Mouse (Mus musculus): ENCODE results near the gene Galnt9.

Gene Galnt9
- long read RNA-seq, experiment 1: 0 reads
- long read RNA-seq, experiment 2: 0 reads

DNA sequence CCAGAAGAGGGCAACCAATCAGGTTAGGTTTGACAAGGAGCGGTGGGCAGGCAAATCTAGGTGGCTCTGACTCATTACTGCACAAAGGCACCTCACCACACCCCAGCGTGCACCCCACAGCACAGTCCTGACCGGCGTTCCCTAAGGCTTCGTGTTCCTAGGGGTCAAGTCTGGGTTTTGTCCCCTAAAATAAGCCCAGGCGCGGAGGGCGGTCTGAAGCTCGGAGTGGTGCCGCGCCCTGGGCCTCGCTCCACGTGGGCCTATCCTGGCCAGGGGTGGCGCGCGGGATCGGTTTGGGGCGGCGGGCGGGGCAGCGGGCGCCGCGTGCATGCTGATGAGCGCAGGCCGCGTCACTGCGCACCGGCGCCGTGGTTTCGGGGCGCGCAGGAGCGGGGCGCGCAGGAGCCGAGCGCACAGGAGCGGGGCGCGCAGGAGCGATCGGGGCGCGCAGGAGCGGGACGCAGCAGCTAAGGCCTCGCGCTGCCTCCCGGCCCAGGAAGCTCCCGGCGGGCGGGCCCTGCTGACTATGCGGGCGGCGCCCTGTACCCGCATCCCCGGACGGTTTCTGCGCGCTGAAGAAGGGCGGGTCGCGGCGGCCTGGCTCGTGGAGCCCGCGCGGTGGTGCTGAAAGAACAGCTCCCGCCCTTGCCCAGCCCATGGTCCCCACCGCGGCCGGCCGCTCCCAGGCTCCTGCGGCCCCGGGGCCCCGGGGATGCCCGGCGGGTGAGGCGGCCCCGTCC lies at the start of gene Galnt9:
Gene Galnt9, plus strand, starts transcription at position 405 of the 740 bp plus-strand sequence.
- intact Hi-C loops (cut with DNase I): no loop called here

DNA sequence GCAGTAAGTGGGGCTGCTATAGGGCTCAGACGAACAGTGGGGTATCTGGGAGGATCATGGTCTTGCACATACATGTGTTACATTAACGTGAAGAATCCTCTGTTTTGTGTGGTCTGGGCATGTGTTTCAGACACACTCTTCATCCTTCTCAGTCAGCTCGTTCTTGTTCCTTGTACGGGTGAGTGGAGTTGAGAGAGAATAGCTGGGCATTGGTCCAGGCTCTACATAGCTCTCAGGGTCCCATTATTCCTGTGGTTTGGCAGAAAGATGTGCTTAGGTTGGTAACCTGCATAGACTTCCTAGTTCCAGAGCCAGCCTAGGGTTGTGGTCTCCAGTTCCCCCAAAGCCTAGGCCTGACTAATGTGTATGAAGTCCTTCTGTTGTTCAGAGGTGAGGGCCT lies 49.8 kb upstream of the Galnt9 start:
- intact Hi-C loops (cut with DNase I): loop anchor here (2.0 kb wide), 1 partner anchor 142 kb away; no protein-coding TSS in a partner anchor

DNA sequence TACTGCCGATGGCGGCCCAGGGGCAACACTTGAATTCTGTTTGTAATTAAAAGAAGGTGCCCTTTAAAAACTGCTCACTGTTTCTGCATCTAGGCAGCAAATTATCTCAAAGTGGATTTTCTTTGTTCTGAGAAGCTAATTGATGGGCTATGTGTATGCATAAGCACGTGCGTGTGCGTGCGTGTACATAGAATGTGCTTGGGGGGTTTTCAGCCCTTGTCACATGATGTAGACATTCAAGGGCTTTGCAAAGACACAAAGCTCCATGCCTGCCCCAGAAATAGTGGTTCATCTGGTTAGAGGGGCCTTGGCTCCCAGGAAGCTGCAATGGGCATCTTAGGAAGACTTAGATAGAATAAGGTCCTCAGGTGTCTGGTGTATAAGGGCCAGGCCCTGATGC lies 49.1 kb upstream of the Galnt9 start:
- intact Hi-C loops (cut with DNase I): loop anchor here (2.0 kb wide), 1 partner anchor 142 kb away; no protein-coding TSS in a partner anchor

DNA sequence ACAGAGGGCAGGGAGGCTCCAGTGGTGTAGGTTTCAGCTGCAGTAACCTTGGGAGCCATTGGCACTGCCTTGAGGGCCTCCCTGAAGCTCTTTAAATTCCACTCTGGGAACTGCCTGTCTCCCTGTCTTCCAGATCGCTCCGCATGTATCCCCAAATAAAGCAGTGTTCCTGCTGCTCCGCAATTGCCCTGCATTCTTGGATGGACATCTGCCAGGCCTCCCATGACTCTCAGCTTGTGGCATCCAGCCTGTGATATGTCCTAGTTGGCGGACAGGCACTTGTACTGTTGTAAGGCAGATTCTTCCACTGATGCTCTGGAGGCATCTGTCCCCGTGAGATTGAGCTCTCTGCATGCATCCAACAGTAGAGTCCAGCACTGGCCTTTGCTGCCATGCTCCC lies 46.6 kb upstream of the Galnt9 start:
- intact Hi-C loops (cut with DNase I): no loop called here

DNA sequence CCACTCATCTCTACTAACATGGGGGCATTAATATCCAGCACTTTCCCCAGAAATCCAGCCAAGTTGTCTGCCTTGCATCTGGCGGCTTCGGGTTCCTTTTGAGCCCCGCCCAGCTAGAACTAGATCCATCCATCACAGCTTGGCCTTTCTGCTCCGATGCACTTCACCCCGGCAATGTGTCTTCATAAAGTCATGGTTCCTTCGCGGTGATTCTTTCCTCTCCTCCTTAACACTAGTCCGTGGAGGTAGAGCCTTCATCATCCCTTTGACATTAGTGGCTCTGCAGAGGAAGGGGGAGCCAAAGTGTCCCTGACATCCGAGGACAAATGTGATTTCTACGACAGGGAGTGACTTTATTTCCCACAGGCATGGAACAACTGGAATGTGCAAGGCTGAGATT lies 46.1 kb upstream of the Galnt9 start:
- intact Hi-C loops (cut with DNase I): no loop called here

DNA sequence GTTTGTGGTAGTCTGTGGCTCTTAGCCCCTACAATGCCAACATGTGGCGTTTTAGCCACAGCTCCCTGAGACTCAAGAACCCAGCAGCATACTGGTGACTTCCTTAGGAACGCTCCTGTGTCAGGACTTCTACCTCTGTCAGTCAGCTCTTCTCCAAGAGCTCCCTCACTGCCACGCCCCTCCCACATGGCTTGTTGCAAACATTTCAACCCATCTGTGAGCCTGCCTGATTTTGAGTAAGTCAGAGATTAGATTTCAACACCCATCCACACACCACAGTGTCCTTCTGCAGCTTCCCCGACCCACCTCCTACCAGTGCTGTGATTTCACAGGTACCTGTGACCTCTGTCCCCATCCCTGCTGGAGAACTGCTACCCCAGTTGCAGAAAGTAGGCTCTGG lies 43.9 kb upstream of the Galnt9 start:
- intact Hi-C loops (cut with DNase I): no loop called here

DNA sequence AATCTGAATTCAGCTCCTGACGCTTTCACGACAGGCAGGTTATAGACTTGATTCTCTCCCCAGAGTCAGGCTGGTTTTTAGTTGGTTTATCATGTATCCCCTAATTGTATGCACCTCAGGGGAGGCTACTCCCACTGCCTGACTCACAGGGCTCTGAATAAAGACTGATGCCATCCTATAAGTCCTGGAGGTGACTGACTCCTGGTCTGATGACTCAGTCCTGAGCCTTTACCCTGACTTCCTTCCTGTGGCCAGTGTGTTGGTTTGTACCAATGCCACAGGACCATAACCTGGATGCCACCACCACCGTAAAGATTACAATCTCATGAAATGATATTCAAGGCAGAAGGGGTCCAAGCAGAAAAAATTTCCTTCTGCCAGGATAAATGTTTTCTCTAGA lies 40.8 kb upstream of the Galnt9 start:
- intact Hi-C loops (cut with DNase I): no loop called here

DNA sequence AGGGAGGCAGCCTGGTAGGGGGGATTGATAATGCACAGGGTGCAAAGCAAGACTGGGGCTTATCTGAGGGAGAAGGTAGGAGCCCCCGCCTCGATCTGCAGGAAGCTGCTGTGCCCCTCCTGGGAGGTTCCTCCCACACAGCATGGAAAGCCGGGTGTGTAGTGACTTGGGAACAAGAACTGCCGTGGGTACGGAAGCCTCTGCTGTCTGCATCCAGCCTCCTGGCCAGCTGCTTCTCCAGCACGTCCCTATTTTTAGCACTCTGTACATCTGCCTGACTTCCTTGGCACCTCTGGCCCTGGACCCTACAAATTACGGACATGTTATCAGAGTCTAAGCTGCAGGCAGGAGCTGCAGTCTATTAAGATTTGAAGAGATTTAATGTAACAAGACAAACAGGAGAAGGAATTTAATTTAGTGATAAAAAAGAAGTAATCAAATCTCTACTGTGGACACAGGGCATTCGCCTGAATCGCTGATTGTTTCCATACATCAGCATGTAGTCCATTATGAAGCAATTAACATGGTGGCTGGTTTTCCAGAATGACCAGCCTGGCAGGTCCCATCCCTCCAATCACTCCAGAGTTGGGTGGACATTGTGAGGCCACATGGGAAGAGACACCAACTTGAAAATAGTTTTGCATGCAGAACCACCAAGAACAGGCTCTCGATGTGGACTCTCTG lies 38.4 kb upstream of the Galnt9 start:
- intact Hi-C loops (cut with DNase I): no loop called here

DNA sequence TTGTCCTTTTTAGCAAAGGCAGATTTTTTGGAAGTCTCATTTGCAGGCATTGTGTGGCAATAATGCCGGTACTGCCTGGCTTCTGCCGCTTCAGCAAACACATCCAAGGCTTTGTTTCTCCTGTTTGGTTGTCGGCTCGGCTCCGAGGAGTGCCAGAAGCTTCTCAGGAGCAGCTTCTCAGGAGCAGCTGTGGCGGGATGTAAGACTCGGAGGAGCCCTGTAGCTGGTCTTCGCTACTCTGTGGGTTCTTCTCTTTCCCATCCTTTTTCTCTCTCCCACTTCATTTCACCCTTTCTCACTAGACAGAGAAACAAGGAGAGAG lies 37.9 kb upstream of the Galnt9 start:
- intact Hi-C loops (cut with DNase I): no loop called here

DNA sequence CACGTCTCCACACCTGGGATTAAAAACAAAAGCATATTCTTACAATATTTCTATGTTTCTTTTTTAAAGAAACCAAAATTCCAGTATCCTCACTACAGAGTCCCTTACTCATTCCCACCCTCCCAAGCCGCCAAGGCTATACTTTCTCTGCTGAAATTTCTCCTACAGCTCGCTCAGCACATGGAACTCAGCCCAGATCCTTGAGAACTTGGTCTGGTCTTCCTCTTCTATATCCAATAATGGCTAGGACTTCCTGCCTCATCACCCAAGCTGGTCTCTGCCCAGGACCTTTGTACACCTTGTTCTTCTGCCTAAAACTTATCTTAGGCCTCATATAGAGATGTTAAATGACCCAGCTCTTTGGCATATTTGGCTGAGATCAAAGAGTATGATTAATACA lies 37.3 kb upstream of the Galnt9 start:
- intact Hi-C loops (cut with DNase I): no loop called here

DNA sequence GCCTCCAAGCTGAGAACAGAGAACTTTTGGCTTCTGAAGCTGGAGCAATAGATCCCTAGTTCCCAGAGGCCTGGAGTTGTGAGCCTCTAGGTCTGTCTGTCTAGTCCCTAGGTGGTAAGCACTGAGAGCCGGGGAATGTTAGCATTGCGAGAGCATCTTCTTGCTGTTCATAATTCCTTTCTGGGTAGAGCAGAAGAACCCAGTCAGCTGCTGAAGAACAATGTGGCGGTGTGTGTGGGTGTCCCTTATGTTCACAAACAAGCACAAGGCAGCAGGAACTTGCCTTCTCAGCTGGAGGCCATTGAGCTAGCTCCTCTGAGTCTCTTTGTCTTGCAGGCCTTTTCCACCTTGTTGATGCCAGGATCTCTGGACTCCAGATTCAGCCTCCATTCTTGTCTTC lies 36.2 kb upstream of the Galnt9 start:
- intact Hi-C loops (cut with DNase I): no loop called here

DNA sequence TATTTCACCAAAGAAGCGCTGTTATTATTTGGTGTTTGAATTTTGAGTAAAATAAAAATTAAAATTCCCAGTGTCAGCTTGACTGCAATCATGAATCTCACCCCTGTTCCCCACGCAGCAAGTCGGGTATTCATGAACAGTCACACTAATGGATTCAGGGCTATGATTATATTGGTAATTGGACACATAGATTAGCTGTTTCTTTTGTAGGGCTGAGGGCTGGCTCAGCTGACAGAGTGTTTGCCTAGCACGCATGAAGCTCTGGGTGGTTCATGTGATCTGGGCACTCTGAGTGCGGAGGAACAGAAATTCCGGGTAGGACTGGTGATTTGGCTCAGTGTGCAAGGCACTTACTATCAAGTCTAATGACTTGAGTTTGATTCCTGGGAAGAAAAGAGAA lies 33.8 kb upstream of the Galnt9 start:
- intact Hi-C loops (cut with DNase I): no loop called here

DNA sequence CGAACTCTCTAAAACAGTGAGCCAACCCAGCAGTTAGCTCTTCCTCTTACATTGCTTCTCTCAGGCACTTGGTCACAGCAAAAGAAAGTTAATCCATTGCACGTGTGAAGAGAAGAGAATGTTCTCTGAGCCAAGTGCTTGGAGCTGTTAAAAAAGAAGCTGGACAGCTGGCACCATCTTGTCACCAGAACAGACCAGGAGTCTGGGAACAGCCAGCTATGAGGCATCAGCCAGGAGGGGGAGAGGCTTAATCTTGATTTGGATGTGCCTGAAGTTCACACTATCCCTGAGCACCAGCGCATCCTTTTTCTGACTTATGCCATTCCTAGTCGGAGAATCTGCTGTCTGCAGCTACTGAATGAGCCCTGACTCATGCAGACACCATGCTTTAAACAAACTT lies 30.4 kb upstream of the Galnt9 start:
- intact Hi-C loops (cut with DNase I): no loop called here

DNA sequence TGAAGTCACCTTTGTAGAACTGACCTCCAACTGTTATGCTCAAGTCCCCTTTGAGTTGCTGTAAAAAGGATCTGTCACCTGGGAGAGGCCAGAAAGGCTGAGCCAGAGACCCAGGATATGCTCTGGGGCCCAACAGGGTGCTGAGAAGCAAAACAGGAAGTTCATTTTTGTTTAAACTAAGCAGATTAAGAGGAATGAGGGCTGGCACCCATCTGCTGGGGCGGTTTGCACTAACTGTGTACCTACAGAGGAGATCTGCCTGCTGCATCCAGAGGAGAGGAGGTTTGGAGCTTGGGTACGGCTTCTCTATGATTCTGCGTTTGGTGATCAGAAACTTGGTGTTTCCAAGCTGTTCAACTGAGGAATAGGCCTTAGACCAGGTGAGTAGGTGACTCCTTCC lies 29.5 kb upstream of the Galnt9 start:
- intact Hi-C loops (cut with DNase I): no loop called here

DNA sequence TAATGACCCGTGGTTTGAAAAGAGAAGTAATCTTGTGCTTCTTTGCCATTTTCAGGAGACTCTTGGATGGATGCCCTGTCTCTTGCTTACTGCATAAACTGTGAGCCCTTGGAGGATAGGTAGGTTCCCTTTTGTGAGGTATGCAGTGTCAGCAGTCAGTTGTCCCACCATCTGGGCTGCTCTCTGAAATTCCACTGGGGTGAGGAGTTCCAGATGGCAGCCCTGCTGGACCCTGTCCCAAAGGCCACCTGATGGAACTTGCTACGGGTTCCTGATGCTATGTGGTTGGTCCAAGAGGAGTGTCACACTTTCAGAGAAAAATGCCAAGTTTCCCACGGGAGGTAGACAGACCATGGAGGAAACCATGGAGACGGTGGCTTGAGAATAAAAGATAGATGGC lies 27.8 kb upstream of the Galnt9 start:
- intact Hi-C loops (cut with DNase I): no loop called here

DNA sequence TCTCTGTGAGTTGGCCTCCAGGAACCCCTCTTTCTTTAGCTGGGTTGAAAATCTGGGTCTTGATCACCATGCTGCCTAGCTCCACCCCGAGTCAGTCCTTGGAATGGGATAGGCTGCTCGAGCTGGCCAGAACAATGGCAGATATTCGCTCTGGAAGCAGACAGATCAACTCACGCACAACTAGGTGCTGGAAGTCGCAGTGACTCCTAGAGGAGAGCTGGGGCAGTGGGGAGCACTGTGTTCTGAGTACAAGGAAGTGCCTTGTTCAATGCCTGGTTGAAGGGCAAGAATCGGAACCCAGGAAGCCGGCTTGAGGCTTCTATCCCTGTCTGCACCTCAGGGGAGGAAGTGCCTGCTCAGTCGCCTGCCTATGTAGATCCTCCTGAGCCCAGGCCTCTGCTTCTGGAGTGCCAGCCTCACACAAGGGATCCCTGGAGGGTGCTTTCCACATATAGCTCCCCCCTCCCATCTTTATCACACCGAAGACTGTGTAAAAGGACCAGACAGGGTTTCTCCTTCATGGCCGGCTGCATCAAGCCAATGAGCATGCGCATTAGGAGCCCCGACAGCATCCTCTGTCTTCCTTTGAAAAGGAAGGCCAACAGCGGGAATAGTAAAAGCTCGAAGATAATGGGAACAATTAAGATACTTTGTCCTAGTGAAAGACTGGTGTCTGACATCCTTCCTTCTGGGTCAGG lies 25.9 kb upstream of the Galnt9 start:
- intact Hi-C loops (cut with DNase I): no loop called here

DNA sequence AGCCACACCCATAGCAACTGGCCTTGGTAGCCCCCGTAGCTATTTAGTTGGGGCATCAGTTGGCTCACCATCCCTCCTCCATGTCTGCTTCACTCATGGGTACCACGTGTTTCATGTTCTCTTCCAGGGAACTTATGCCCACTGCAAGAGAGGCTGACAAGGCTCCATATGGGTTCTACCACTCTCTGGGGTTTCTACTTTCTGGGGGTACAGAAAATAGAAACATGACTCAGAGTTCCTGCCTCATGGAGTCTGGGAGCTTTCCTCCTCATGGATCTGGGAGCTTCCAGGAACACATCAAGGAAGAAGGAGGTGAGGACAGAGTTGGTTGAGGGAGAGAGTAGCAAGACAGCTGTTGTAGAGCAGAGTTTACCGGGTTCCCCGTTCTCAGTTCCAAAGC lies 23.2 kb upstream of the Galnt9 start:
- intact Hi-C loops (cut with DNase I): no loop called here

DNA sequence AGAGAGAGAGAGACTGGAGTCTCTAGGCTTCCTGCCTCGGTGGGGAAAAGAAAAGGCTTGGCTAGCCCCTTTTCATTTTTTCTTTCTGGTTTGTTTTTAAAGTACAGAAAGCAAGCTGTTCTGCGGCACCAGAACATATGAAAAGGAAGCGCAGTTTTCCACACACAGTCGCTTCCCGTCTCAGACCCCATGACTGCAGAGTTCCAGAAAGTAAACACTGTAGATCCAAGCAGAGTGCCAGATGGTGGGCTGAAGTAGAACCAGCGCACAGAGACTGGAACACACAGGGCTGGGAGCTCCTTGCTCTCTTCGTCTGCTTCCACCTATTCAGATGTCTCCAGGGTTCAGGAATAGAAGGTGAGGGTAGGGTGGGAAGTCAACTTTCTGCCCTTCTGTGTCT lies 22.3 kb upstream of the Galnt9 start:
- intact Hi-C loops (cut with DNase I): no loop called here

DNA sequence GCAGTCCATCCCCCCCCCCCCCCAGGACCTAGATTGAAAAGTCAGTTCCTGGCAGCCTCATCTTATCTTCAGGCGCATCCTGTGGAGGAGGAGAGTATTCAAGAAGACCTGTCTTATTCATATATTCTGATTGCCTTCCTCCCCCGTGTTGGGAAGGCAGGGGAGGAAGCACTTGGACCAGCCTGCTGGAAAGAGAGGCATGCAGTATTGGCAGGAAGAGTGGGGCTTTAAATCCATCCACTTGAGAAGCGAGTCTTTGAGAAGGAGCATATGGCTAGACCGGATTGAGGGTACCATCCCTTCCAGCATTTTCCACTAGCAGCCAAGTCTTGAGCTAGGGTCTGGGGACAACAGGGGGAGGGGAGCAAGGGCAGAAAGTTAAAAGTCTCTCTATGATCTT lies 20.9 kb upstream of the Galnt9 start:
- intact Hi-C loops (cut with DNase I): no loop called here

DNA sequence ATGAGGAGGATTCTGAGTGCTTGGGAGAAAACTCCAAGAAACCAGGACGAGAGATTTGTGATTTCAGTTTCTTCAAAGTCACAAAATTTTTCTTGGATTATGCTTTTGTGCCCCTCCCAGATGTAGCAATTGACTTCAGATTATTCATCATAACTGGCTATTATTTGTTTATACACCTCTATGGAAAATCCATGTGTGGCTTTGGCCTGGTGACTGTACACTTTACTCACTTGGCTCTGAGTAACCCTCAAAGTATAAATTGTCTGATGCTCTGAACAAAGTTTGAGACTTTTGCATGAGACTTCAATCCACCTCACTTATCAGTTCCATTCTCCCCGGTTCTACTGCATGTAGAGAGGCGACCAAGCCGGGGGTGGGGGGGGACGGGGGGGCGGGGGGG lies 18.5 kb upstream of the Galnt9 start:
- intact Hi-C loops (cut with DNase I): no loop called here

DNA sequence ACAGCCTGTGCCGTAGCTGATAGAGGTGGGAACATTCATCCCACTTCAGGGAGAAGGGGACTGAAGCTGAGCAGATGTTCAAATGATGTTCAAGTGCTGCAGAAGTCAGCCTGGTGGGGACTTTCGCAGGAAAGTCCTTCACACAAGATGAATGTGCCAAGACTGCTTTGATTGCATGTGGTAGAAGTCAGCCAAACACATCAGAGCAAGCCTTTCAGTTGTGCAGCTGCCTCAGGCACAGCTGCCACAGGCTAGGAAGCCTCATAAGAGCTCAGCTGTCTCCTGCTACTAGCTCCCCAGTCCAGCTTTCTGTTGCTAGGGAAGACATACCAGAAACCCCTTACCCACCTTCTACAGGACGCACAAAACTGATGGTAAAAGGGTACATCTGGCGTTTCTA lies 17.6 kb upstream of the Galnt9 start:
- intact Hi-C loops (cut with DNase I): no loop called here

DNA sequence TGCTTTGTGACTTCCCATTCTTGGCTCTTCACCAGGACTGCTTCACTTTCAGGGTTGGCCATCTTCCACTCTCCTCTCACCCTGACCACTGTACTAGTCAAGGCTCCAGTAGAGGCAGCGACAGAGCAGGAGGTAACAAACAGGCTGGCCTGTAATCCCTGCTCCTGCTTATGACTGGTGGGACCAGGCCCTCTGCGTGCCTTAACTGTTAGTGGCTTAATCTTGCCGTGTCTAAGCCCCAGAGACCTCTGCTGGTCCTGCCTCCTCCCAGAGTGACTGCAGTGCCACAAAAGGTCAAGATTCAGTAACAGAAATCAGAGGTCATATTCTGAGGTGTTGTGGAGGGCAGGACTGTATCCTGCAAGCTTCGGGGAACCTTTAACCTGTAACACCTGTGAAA lies 13.1 kb upstream of the Galnt9 start:
- intact Hi-C loops (cut with DNase I): no loop called here

DNA sequence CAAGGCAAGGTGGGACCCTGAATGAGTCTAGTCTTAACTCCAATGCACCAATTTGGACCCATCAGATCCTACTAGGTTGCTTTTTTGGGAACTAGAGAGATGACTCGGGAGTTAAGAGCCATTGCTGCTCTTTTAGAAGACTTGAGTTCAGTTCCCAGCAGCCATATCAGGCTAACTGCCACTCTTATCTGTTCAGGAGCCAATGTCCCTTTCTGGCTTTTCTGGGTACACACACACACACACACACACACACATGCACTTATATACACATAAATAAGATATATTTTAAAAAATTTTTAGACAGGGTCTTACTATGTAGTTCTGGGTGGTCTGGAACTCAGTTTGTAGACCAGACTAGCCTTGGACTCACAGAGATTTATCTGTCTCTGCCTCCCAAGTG lies 9.8 kb upstream of the Galnt9 start:
- intact Hi-C loops (cut with DNase I): no loop called here
